Mouse (Mus musculus): Measurements from ENCODE around the gene Med12l.

DNA sequence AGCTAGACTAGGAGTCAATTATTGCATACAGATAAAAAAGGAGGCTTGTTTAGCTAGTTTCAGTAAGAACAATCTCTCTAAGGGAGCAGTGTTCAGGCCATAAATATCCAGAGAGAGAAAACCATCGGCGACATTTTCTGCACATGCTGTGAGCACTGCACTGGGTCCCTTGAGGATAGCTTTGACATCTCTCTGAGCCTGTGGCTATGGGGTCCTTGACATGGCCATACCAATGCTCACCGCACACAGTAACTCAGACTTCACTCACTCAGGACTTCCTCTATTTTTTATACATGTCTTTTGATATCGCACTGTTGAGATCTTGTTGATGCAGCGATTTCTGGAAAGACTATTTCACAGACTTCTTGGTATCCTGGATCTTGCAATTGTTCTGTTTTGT is 151.4 kb downstream of the Med12l start:
- no peak for TF ChIP-seq CTCF (IDR thresholded peaks at IDR 0.05; ENCODE audit: low read depth, low read length)
- no peak for TF ChIP-seq GATA1 (IDR thresholded peaks at IDR 0.05; ENCODE audit: borderline replicate concordance, low read length)
- TF ChIP-seq GATA2 (IDR thresholded peaks at IDR 0.05; ENCODE audit: borderline replicate concordance, low read depth, low read length) = no peak
- TF ChIP-seq POLR2AphosphoS5 (IDR thresholded peaks at IDR 0.05; ENCODE audit: insufficient replicate concordance, low read depth, low read length) = no peak
- TF ChIP-seq TAL1 (conservative IDR thresholded peaks at IDR 0.05; ENCODE audit: low read depth, low read length) = no peak
